Mouse (Mus musculus): Measurements from ENCODE around the gene Usp46. TPM values are rescaled to one million over a fixed set of nuclear protein-coding genes. Genes with fewer than 3 reads are reported as not detected.

Gene Usp46
- polyA plus RNA-seq (2012; rRNA removed), result 20.0 and 20.9 TPM in 2 replicates
- 39.1 and 39.9 TPM in 2 replicates for polyA plus RNA-seq (2014; fragmentation: Nextera tagmentation; extraction: Ambion mirVana)

DNA sequence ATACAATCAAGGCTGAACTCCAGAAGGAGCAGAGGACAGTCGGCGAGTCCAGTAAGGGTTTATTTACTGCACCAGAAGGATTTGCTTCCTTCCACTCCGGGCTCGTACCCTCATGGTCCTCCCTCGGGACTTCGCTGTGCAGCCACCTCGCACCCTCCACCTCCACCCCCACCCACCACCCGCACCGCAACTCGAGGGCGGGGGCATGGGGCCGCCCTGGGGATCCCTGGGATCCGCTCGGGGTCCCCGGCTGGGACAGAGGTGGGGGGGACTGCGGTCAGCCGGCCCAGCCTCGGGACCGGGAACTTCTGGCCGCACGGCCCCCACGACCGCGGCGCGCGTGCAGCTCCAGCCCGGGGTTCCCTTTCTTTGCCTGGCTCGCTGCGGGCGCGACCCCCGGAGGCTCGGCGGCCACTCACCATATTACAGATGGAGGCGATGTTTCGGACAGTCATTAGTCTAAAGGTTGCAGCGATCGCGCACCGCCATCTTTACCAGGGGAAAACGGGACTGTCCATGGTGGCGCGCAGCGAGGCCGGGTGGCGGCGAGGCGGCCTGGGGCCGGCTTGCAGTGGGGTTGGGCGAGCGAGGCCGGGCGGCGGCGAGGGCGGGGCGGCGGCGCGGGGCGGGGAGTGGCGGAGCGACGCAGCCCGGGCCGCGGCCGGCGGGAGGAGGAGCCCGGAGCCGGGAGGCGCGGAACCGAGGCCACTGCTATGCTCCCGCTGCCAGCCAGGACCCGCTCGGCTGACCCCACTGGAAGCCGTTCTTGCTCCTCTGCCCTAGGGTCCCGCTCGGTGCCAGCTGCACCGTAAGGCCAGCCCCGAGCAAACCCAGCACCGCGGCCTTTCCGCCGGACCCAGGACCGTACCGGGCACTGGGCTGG lies at the start of gene Usp46:
Usp46 (minus strand) TSS at position 601 of the 883 bp plus-strand sequence.
- peak; percentile 91 for ATAC-seq (ENCODE audit: low FRiP score, low read depth)
- peak within 1 kb of the TSS; percentile 82 for H3K4me2 ChIP-seq (replicated peaks; ENCODE audit: low read depth, low read length, severe bottlenecking)

DNA sequence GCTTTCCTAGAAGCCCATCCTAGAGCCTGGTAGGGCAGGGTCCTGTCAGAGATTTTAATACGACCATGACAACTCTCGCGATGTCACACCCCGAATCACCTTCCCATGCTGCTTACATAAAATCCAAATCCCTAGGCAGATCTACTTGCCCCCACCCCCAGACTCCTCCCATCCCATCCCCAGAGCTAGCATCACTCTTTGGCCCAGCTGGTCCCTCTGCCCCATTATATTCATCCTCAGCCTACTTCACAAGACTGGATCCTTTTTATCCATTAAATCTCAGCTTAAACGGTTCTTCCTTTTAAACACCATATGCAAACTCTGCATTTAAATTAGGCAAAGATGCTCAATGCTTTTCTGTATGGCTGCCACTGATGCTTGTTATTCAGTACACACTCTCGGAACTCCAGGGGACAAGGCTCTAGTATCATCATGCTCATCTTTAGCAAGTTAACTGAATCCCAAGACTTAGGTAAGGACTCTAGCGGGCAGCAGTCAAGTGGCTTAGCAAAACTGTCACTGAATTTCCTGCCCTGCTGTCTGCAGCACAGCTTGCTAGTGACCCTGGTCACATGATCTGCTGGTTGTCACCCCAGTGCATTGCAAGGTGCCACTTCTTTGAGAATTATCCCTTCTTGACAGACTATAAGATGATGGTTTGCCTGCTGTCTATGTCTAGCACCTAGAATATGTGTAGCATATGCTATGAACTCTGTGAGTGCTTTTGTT lies 45.9 kb upstream of the Usp46 start:
- Histone ChIP-seq H3K9me3 (ENCODE audit: control insufficient read depth, low read length) (no peaks in the 10 kb centered on the region), H3K36me3 (ENCODE audit: control insufficient read depth, insufficient read depth, low read length) (no peaks in the 10 kb centered on the region), H3K4me3 (replicated peaks; ENCODE audit: low read length) (no peak overlapping the region), H3K27me3 (ENCODE audit: control insufficient read depth, insufficient read depth, low read length) (no peaks in the 10 kb centered on the region), H3K27ac (replicated peaks; ENCODE audit: low read depth, low read length) (no peak overlapping the region), H3K9ac (ENCODE audit: low read depth, low read length, severe bottlenecking) (no peak overlapping the region), H3K4me2 (replicated peaks; ENCODE audit: low read depth, low read length, severe bottlenecking) (no peak overlapping the region), H3K4me1 (ENCODE audit: control insufficient read depth, insufficient read depth, low read length) (no peaks in the 10 kb centered on the region; the same call in 1 of the 2 replicates)
- DNase-seq (ENCODE audit: low spot score) (no peak), ATAC-seq (ENCODE audit: low FRiP score, low read depth) (no peak)
- no peak for TF ChIP-seq POLR2A (IDR thresholded peaks at IDR 0.05; ENCODE audit: borderline replicate concordance, extremely low read depth, insufficient read depth, insufficient read length)
- WGBS, result 83% methylated on average over 7 of the region's 7 CpGs

More for the DNA sequence above, at the start of gene Usp46:
- Histone ChIP-seq H3K4me3 (replicated peaks; ENCODE audit: low read length) (peak within 1 kb of the TSS; percentile 85), H3K9me3 (ENCODE audit: control insufficient read depth, low read length) (no peaks in the 10 kb centered on the region), H3K9ac (ENCODE audit: low read depth, low read length, severe bottlenecking) (peak within 1 kb of the TSS; percentile 93), H3K4me1 (ENCODE audit: control insufficient read depth, insufficient read depth, low read length) (peaks cover 37% of the 10 kb centered on the region), H3K27ac (replicated peaks; ENCODE audit: low read depth, low read length) (peak within 1 kb of the TSS; percentile 97), H3K36me3 (ENCODE audit: control insufficient read depth, insufficient read depth, low read length) (no peaks in the 10 kb centered on the region), H3K27me3 (ENCODE audit: control insufficient read depth, insufficient read depth, low read length) (no peaks in the 10 kb centered on the region)
- WGBS, result under 1% methylated on average over 50 of the region's 89 CpGs
- DNase-seq (ENCODE audit: low spot score), result peak; percentile 74
- TF ChIP-seq POLR2A (IDR thresholded peaks at IDR 0.05; ENCODE audit: borderline replicate concordance, extremely low read depth, insufficient read depth, insufficient read length), result 0 out of 2 replicates have a peak, but pooled peaks have one; percentile 63

DNA sequence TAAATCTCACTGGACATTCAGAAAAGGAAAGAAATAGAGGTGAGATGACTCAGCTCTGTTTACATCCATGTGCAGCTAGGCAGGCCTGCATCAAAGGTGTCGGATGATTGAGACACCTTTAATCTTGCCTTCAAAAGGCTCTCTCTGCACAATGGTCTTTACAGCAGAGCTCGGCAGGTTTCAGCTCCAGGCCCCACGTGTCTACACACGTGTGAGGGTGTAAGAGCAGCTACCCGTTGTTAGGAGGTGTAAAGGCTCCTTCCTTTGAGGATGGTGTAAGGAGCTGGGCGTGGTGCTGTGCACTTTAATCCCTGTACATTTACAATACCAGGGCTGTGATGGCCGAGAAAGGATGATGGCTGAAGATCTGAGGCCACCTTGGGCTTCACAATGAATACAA lies 37.2 kb upstream of the Usp46 start:
- no peak overlapping the region for H3K9ac ChIP-seq (ENCODE audit: low read depth, low read length, severe bottlenecking)
- no peak overlapping the region for H3K4me2 ChIP-seq (replicated peaks; ENCODE audit: low read depth, low read length, severe bottlenecking)
- no peaks in the 10 kb centered on the region for H3K4me1 ChIP-seq (ENCODE audit: control insufficient read depth, insufficient read depth, low read length)
- TF ChIP-seq POLR2A (IDR thresholded peaks at IDR 0.05; ENCODE audit: borderline replicate concordance, extremely low read depth, insufficient read depth, insufficient read length), result no peak
- no peak overlapping the region for H3K27ac ChIP-seq (replicated peaks; ENCODE audit: low read depth, low read length)
- H3K36me3 ChIP-seq (ENCODE audit: control insufficient read depth, insufficient read depth, low read length), result no peaks in the 10 kb centered on the region
- WGBS, result 26% methylated on average over 7 of the region's 7 CpGs
- H3K9me3 ChIP-seq (ENCODE audit: control insufficient read depth, low read length), result peaks cover 3% of the 10 kb centered on the region; the same call in 1 of the 2 replicates
- no peaks in the 10 kb centered on the region for H3K27me3 ChIP-seq (ENCODE audit: control insufficient read depth, insufficient read depth, low read length)
- DNase-seq (ENCODE audit: low spot score) (no peak), ATAC-seq (ENCODE audit: low FRiP score, low read depth) (no peak)
- no peak overlapping the region for H3K4me3 ChIP-seq (replicated peaks; ENCODE audit: low read length)

DNA sequence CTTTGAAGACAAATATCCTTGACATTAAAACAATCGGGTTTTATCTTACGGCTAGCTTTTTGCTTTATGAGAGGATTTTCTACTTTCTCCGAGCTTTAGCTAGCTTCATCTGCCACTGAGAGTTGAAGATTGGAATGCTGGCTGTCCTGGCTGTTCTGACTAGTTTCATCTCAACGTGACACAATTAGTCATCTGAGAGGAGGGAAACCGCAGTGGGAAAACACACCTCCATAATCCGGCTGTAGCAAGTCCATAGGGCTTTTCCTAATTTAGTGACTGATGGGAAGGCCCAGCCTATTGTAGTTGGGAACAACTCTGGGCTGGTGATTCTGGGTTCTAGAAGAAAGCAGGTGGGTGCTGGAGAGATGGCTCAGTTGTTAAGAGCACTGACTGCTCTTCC lies 33.5 kb upstream of the Usp46 start:
- Histone ChIP-seq H3K27ac (replicated peaks; ENCODE audit: low read depth, low read length) (no peak overlapping the region), H3K9me3 (ENCODE audit: control insufficient read depth, low read length) (peaks cover 3% of the 10 kb centered on the region; the same call in 1 of the 2 replicates), H3K27me3 (ENCODE audit: control insufficient read depth, insufficient read depth, low read length) (no peaks in the 10 kb centered on the region), H3K4me3 (replicated peaks; ENCODE audit: low read length) (no peak overlapping the region), H3K4me2 (replicated peaks; ENCODE audit: low read depth, low read length, severe bottlenecking) (no peak overlapping the region), H3K4me1 (ENCODE audit: control insufficient read depth, insufficient read depth, low read length) (no peaks in the 10 kb centered on the region), H3K9ac (ENCODE audit: low read depth, low read length, severe bottlenecking) (no peak overlapping the region), H3K36me3 (ENCODE audit: control insufficient read depth, insufficient read depth, low read length) (peaks cover 12% of the 10 kb centered on the region)
- ATAC-seq (ENCODE audit: low FRiP score, low read depth) (no peak), DNase-seq (ENCODE audit: low spot score) (no peak)
- WGBS, result 74% methylated on average over 6 of the region's 6 CpGs
- no peak for TF ChIP-seq POLR2A (IDR thresholded peaks at IDR 0.05; ENCODE audit: borderline replicate concordance, extremely low read depth, insufficient read depth, insufficient read length)

DNA sequence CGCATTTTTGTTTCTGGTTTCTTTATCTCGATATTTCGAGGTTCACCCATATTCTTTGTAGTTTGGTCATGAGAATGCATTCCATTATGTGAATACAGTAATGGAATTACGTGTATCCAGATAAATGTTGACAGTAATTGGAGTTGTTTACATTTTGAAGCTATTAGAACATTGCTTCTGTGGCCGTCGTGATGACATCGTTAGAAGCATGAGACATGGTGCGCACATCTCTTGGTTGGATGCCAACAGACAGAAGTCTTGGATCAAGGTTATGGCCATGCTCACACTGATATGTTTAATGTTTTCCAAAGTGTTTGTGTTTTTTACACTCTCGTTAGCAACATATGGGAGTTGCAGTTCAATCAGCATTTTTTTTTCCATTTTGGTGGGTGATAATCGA lies 30.8 kb upstream of the Usp46 start:
- Histone ChIP-seq H3K9me3 (ENCODE audit: control insufficient read depth, low read length) (peaks cover 3% of the 10 kb centered on the region; the same call in 1 of the 2 replicates), H3K36me3 (ENCODE audit: control insufficient read depth, insufficient read depth, low read length) (peaks cover 31% of the 10 kb centered on the region), H3K4me3 (replicated peaks; ENCODE audit: low read length) (no peak overlapping the region), H3K9ac (ENCODE audit: low read depth, low read length, severe bottlenecking) (no peak overlapping the region), H3K27me3 (ENCODE audit: control insufficient read depth, insufficient read depth, low read length) (no peaks in the 10 kb centered on the region), H3K27ac (replicated peaks; ENCODE audit: low read depth, low read length) (no peak overlapping the region), H3K4me2 (replicated peaks; ENCODE audit: low read depth, low read length, severe bottlenecking) (no peak overlapping the region), H3K4me1 (ENCODE audit: control insufficient read depth, insufficient read depth, low read length) (peaks cover 11% of the 10 kb centered on the region)
- DNase-seq (ENCODE audit: low spot score), result no peak
- ATAC-seq (ENCODE audit: low FRiP score, low read depth), result no peak
- no peak for TF ChIP-seq POLR2A (IDR thresholded peaks at IDR 0.05; ENCODE audit: borderline replicate concordance, extremely low read depth, insufficient read depth, insufficient read length)
- 83% methylated on average over 10 of the region's 10 CpGs for WGBS

Data from limb, embryonic 14.5 days (tissue).